Mouse (Mus musculus) myocyte (in vitro differentiated cells): ENCODE measurements around the gene Jazf1. TPM values are rescaled to one million over a fixed set of nuclear protein-coding genes. Genes with fewer than 3 reads are reported as not detected.

Experiments used
- H3K27me3 ChIP-seq: one replicate; pipeline ENCODE4 v1.6.1; 2011; ENCODE audit not compliant: control insufficient read depth, insufficient read depth, insufficient read length
- H3K36me3 ChIP-seq: one replicate; pipeline ENCODE4 v1.6.1; 2011; ENCODE audit not compliant: control insufficient read depth, insufficient read depth
- H3K4me2 ChIP-seq: one replicate; pipeline ENCODE4 v1.6.1; 2011; ENCODE audit warnings: low read depth, control low read depth
- H3K4me3 ChIP-seq: one replicate; pipeline ENCODE4 v1.5.1; 2011; ENCODE audit warnings: mild to moderate bottlenecking, control low read depth, moderate library complexity
- H3K79me2 ChIP-seq: one replicate; pipeline ENCODE4 v1.6.1; 2011; ENCODE audit not compliant: control insufficient read depth, insufficient read depth
- H3ac ChIP-seq: one replicate; pipeline ENCODE4 v1.6.1; 2011; ENCODE audit not compliant: control insufficient read depth, insufficient read length
- CEBPB ChIP-seq: IDR thresholded peaks from 2 replicates; pipeline ENCODE4 v1.6.1; 2011; ENCODE audit warnings: mild to moderate bottlenecking, moderate library complexity; ENCODE audit not compliant: poor library complexity, insufficient read depth, severe bottlenecking
- E2F4 ChIP-seq: IDR thresholded peaks from one replicate; pipeline ENCODE4 v1.6.1; 2011; ENCODE audit warnings: mild to moderate bottlenecking, control low read depth, moderate library complexity; ENCODE audit not compliant: insufficient read depth
- MAX ChIP-seq: IDR thresholded peaks from one replicate; pipeline ENCODE4 v1.6.1; 2011; ENCODE audit warnings: low read depth, mild to moderate bottlenecking, control low read depth
- MYOD1 ChIP-seq, 3 experiments: IDR thresholded peaks; one replicate each; pipeline ENCODE4 v1.6.1; 2011; ENCODE audit warnings: control low read depth in 2 of 3, low read depth in 2 of 3, mild to moderate bottlenecking in 2 of 3, moderate library complexity in 1 of 3; ENCODE audit not compliant: insufficient read length in 2 of 3, control insufficient read depth in 1 of 3
- MYOG ChIP-seq, 3 experiments: IDR thresholded peaks; one replicate each; pipeline ENCODE4 v1.6.1; 2011; ENCODE audit warnings: control low read depth in 2 of 3, low read depth in 2 of 3, mild to moderate bottlenecking in 2 of 3; ENCODE audit not compliant: insufficient read length in 2 of 3, control insufficient read depth in 1 of 3, insufficient read depth in 1 of 3
- POLR2A ChIP-seq: IDR thresholded peaks from one replicate; pipeline ENCODE4 v1.6.1; 2011; ENCODE audit warnings: low read depth, mild to moderate bottlenecking, control low read depth, moderate library complexity; ENCODE audit not compliant: insufficient read length
- POLR2AphosphoS2 ChIP-seq: IDR thresholded peaks from one replicate; pipeline ENCODE4 v1.6.1; 2011; ENCODE audit warnings: low read depth, control low read depth; ENCODE audit not compliant: insufficient read length
- REST ChIP-seq: IDR thresholded peaks from one replicate; pipeline ENCODE4 v1.6.1; 2011; ENCODE audit warnings: mild to moderate bottlenecking, control low read depth, moderate library complexity; ENCODE audit not compliant: insufficient read depth, insufficient read length
- SRF ChIP-seq: IDR thresholded peaks from one replicate; pipeline ENCODE4 v1.6.1; 2011; ENCODE audit warnings: low read depth; ENCODE audit not compliant: control insufficient read depth, insufficient read length
- TCF12 ChIP-seq: IDR thresholded peaks from one replicate; pipeline ENCODE4 v1.6.1; 2011; ENCODE audit warnings: mild to moderate bottlenecking, control low read depth; ENCODE audit not compliant: poor library complexity, insufficient read depth, severe bottlenecking
- TCF3 ChIP-seq: IDR thresholded peaks from one replicate; pipeline ENCODE4 v1.6.1; 2011; ENCODE audit warnings: low read depth, control low read depth; ENCODE audit not compliant: insufficient read length
- USF1 ChIP-seq: IDR thresholded peaks from one replicate; pipeline ENCODE4 v1.6.1; 2011; ENCODE audit warnings: low read depth, mild to moderate bottlenecking, control low read depth, moderate library complexity
- polyA plus RNA-seq: library from polyadenylated mRNA; unstranded; fragments of >200 nt; fragmentation: generic; extraction: Trizol; gene quantifications from one replicate; pipeline ENCODE4 v1.2.1, GENCODE M21; 2012; ENCODE audit warnings: missing spikeins

Jazf1 gene
- polyA plus RNA-seq, 1 experiment, result 0.01 TPM

DNA sequence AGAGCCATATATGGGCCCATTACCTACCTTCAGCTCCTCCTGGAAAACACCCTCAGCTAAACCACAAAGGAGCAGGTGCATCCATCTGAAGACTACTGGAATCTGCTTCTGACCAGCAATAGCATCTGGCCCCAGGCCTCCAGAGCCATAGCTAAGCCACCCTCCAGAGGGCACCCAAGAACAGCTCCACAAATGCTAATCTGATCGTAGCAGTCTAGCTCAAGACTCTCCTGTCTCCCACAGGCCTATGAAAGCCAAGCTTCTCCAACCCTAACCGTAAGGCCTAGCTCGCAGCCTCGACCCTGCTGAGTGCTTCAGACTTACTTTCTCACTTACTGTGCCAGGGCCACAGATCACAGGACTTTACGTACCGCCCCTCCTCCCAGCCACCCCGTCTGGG lies 96.3 kb downstream of the Jazf1 start:
- H3K27me3 ChIP-seq, result peaks cover 3% of the 10 kb centered on the region
- no peak overlapping the region for H3ac ChIP-seq

GRCm38 (mm10) chr6:52969717-52970261 lies 98.6 kb downstream of the Jazf1 start:
- no peaks in the 10 kb centered on the region for H3K79me2 ChIP-seq
- no peak for TF ChIP-seq POLR2AphosphoS2
- H3K27me3 ChIP-seq, result peaks cover 3% of the 10 kb centered on the region
- H3K36me3 ChIP-seq, result no peaks in the 10 kb centered on the region
- no peak overlapping the region for H3K4me3 ChIP-seq
- no peak overlapping the region for H3K4me2 ChIP-seq
- no peak overlapping the region for H3ac ChIP-seq

More for the DNA sequence above, 96.3 kb downstream of the Jazf1 start:
- no peak overlapping the region for H3K4me2 ChIP-seq
- TF ChIP-seq E2F4, result no peak
- no peak for TF ChIP-seq CEBPB
- TF ChIP-seq MYOD1 (IDR thresholded peaks at IDR 0.05; ENCODE audit: control insufficient read depth in 1 of 3, insufficient read length in 2 of 3, low read depth in 2 of 3), result no peak
- no peak for TF ChIP-seq REST
- no peak for TF ChIP-seq MYOG (IDR thresholded peaks at IDR 0.05; ENCODE audit: control insufficient read depth in 1 of 3, insufficient read depth in 1 of 3, insufficient read length in 2 of 3, low read depth in 2 of 3)
- TF ChIP-seq SRF, result no peak
- TF ChIP-seq POLR2A, result no peak
- no peak for TF ChIP-seq POLR2AphosphoS2
- TF ChIP-seq USF1, result no peak
- no peak for TF ChIP-seq TCF3
- H3K4me3 ChIP-seq, result no peak overlapping the region
- no peaks in the 10 kb centered on the region for H3K36me3 ChIP-seq
- no peaks in the 10 kb centered on the region for H3K79me2 ChIP-seq

DNA sequence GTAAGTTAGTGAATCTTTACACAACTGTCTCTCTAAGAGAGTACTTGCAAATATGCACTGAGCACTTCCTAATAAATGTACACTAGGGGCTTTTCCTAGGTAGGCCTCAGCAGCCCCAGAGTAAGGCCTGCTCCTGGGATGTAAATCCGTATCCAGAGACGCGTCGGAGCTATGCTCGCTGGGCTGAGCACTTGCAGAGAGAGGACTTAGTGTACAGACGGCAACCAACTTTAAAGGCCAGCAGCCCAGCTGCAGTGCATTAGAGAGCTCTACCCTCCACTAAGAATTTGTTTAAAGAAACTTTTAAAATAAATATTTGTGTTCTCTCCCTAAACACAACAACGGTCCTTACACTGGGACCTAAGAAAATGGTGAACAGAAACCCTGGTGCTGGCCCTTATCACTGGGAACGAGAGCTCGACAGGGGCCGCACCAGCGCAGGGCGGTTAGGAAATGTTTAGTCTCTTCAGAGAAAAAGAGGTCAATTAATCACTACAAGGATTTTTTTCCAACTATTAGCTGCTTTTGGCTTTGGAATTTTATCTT lies 100.0 kb downstream of the Jazf1 start:
- Histone ChIP-seq H3K79me2 (no peaks in the 10 kb centered on the region), H3ac (no peak overlapping the region), H3K27me3 (peaks cover 3% of the 10 kb centered on the region), H3K4me2 (no peak overlapping the region), H3K36me3 (no peaks in the 10 kb centered on the region), H3K4me3 (no peak overlapping the region)
- TF ChIP-seq CEBPB (no peak), TCF3 (no peak)

- H3K79me2 ChIP-seq, result no peaks in the 10 kb centered on the region
- TF ChIP-seq MYOG (IDR thresholded peaks at IDR 0.05; ENCODE audit: control insufficient read depth in 1 of 3, insufficient read depth in 1 of 3, insufficient read length in 2 of 3, low read depth in 2 of 3), result no peak
- no peak for TF ChIP-seq TCF12
- no peak for TF ChIP-seq MYOD1 (IDR thresholded peaks at IDR 0.05; ENCODE audit: control insufficient read depth in 1 of 3, insufficient read length in 2 of 3, low read depth in 2 of 3)
- no peak for TF ChIP-seq POLR2A
- no peak for TF ChIP-seq SRF
- TF ChIP-seq TCF3, result no peak
- TF ChIP-seq REST, result no peak
- H3ac ChIP-seq, result no peak overlapping the region
- no peak overlapping the region for H3K4me2 ChIP-seq
- no peaks in the 10 kb centered on the region for H3K36me3 ChIP-seq
- H3K4me3 ChIP-seq, result no peak overlapping the region
- H3K27me3 ChIP-seq, result peaks cover 3% of the 10 kb centered on the region
Measured at GRCm38 (mm10) chr6:52967557-52968270, 100.7 kb downstream of the Jazf1 start.

- Histone ChIP-seq H3K79me2 (no peaks in the 10 kb centered on the region), H3K4me3 (no peak overlapping the region), H3K4me2 (no peak overlapping the region), H3K27me3 (peaks cover 3% of the 10 kb centered on the region), H3ac (no peak overlapping the region), H3K36me3 (no peaks in the 10 kb centered on the region)
- TF ChIP-seq TCF3, result no peak
- TF ChIP-seq USF1, result no peak
- no peak for TF ChIP-seq REST
Measured at GRCm38 (mm10) chr6:52966001-52966400, 102.4 kb downstream of the Jazf1 start.

GRCm38 (mm10) chr6:52965340-52965739 lies 103.1 kb downstream of the Jazf1 start:
- peaks cover under 1% of the 10 kb centered on the region for H3K27me3 ChIP-seq
- H3K4me2 ChIP-seq, result no peak overlapping the region
- TF ChIP-seq CEBPB (no peak), POLR2A (no peak), E2F4 (no peak), POLR2AphosphoS2 (no peak), REST (no peak), SRF (no peak), MYOG (IDR thresholded peaks at IDR 0.05; ENCODE audit: control insufficient read depth in 1 of 3, insufficient read depth in 1 of 3, insufficient read length in 2 of 3, low read depth in 2 of 3) (no peak), USF1 (no peak), TCF3 (no peak), MAX (no peak)
- no peaks in the 10 kb centered on the region for H3K79me2 ChIP-seq
- no peak overlapping the region for H3K4me3 ChIP-seq
- H3ac ChIP-seq, result no peak overlapping the region
- no peaks in the 10 kb centered on the region for H3K36me3 ChIP-seq
